Mouse (Mus musculus): ENCODE measurements around the gene St6galnac4. TPM values are rescaled to one million over a fixed set of nuclear protein-coding genes. Genes with fewer than 3 reads are reported as not detected.

St6galnac4 gene
- total RNA-seq, 2 experiments from 2014 or later = 40.4 to 44.8 TPM

GRCm38 (mm10) chr2:32570698-32571494, 16.0 kb upstream of the St6galnac4 start, which contains the start of gene Dpm2:
TSS of gene Dpm2 (plus strand) at chr2:32570858.
- DNase-seq (ENCODE audit: low spot score in 2 of 2) = peak; percentile 90 to 96

DNA sequence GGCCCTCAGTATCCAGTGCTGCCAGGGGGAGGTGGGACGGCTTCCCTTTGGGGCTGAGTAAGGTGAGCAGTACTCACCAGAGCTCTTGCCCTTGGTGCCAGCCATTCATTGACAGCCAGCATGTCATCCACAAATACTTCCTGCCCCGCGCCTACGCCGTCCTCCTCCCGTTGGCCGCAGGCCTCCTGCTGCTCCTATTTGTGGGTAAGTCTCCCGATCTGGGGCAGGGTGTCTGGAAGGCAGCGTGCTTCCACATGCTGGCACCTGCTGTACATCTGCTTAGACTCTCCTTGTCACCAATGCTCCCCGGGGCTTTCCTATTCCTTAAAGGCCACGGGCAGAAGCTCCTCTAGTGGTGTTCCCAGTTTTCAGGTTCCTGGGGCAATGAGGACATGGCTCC, 14.7 kb upstream of the St6galnac4 start:
- DNase-seq (ENCODE audit: low spot score in 2 of 2) = no peak

DNA sequence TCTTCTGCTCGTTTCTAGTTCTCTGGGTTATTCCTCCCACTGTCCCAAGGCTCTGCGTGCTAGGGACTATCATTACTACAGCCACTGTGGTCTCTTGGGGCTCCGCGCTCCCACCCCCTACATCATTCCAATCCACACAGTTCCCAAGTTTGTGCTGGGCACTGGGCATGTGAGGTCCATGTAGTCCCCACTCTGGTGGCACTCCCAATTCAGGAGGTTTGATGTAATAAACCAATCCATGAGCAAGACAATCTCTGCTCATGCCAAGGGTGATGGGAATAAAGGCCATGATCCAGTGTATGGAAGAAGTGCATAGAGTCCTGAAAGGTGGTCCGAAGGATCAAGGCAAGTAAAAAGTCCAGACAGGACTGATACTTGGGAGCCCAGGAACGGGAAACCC, 12.4 kb upstream of the St6galnac4 start, which contains the start of gene Pip5kl1:
TSS of gene Pip5kl1 (plus strand) at position 301 of the 400 bp plus-strand sequence.
- no peak for DNase-seq (ENCODE audit: low spot score in 2 of 2)

- DNase-seq (ENCODE audit: low spot score in 2 of 2) = peak in 1 of 2 experiments; percentile 85
Observed at GRCm38 (mm10) chr2:32574901-32575585, 11.9 kb upstream of the St6galnac4 start.

DNA sequence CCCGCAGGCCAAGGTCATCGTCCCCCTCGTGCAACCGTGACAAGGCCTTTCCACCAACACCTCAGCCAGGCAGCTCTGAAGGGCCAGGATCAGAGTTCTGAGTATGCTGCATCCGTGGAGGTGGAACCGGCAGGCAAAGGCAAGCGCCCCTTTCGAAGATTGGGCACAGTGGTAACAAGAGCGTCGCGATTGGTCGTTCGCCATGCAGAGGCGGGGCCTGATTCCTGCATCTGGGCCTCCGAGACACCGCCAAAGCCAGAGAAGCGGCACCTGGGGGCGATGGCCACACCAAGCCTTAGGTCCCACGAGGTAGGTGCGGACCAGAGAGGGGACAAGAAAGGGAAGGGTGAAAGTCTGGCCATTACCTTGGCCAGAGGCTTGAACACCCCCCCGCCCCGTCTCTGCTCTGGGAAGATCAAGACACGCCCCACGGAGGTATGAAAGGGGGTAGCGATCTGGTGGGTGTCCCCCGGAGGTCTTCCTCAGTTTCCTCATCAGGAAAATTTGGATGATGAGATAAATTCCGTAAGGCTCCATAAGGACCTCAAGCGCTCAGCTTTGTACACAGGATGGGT, 11.2 kb upstream of the St6galnac4 start, which contains the start of gene 9430097D07Rik:
TSS of gene 9430097D07Rik (minus strand) at position 99 of the 575 bp plus-strand sequence.
- DNase-seq (ENCODE audit: low spot score in 2 of 2) = peak in 1 of 2 experiments; percentile 79

- no peak for DNase-seq (ENCODE audit: low spot score in 2 of 2)
Observed at GRCm38 (mm10) chr2:32576532-32576931, 10.4 kb upstream of the St6galnac4 start.

GRCm38 (mm10) chr2:32578146-32579046, 8.5 kb upstream of the St6galnac4 start:
- DNase-seq (ENCODE audit: low spot score in 2 of 2) = no peak

DNA sequence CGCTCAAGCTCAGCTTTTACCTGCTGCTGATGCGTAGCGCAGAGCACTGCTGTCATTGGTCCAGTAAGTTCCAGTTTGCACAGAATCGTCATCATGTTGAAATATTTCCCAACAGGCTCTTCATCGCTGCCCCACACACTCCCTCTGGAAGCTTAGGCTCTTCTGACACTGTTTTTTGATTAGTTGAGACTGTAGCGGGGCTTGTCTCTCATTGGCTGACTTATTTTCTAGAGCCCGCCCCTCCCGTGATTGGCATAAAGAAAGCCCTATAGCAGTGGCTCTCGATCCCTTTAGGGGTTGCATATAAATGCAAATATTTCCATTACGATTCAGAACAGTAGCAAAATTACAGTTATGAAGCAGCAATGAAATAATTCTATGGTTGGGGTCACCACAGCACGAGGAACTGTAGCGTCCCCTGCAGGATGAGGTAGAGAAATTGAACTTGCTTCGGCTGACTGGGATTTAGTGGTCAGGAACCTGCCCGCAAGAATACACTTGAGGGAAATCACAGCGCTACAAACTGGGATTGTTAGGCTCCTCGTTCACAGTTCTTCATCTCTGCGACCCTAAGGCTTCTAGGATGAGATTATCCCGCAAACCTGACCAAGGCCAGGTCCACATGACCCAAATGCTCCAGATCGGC, 5.3 kb upstream of the St6galnac4 start:
- peak in 1 of 2 experiments; percentile 87 for DNase-seq (ENCODE audit: low spot score in 2 of 2)

DNA sequence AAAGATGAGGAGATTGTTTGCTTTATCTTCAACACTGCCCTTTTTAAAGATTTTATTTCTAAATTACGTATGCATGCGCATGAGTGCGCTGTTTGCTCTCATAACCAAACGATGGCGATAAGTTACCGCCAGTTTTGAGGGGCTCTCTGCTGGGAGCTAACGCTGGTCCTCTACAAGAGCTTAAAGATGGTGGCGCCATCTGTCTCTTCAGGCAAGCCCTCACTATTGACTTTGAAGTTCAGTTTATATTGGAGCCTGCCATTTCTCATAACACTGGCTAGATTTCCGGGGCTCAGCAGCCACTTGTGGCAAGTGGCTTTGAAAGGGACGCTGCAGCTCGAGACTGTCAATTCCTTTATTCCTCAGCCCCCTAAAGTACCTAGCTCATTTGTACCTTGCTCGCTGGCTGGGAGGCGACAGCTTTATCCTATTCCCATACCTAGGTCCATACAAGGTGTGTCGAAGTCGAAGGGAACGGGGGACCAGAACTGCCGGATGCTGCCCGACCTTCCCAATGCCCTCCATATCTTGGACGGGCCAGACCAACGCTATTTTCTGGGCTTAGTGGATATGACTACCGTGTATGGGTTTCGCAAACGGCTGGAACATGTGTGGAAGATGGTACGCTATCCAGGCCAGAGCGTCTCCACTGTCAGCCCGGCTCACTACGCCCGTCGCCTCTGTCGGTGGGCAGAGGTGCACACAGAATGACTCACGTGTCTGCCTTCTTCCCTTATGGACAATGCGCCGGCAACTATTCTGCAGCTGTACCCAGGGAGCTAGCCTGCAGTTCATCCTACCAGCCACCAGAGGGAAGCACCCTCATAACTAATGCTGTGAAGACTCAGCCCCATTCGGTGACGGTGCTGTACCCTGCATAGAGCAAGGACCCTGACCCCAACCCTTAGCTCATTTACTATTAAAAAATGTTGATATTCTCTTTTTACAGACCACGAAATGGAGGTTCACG, 3.8 kb upstream of the St6galnac4 start:
- peak; percentile 71 to 96 for DNase-seq (ENCODE audit: low spot score in 2 of 2)

DNA sequence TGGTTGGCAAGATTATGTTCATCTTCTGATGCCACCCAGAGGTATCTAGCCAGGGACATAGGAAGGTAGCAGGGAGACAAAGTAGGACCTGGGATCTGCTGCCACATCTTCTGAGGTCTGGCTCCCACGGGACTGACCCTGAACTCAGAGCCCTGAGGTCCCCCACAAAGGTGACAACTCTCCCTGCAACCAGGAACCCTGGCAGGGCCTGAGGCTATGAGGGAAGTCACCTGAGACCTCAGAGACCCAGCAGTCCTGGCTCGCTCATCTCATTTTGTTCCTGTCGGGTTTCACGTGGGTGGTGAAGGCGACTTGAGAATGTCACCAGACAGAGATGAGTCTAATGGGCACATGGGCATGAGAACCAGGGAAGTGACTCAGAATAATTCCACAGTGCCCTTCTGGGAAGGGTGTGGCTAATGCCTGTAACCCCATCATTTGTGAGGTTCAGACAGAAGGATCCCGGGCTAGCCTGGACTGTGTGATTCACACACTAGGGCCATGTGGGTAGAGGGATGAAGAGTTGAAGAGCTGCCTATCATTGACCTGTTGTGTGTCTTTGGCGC, 1.7 kb upstream of the St6galnac4 start:
- DNase-seq (ENCODE audit: low spot score in 2 of 2) = no peak

DNA sequence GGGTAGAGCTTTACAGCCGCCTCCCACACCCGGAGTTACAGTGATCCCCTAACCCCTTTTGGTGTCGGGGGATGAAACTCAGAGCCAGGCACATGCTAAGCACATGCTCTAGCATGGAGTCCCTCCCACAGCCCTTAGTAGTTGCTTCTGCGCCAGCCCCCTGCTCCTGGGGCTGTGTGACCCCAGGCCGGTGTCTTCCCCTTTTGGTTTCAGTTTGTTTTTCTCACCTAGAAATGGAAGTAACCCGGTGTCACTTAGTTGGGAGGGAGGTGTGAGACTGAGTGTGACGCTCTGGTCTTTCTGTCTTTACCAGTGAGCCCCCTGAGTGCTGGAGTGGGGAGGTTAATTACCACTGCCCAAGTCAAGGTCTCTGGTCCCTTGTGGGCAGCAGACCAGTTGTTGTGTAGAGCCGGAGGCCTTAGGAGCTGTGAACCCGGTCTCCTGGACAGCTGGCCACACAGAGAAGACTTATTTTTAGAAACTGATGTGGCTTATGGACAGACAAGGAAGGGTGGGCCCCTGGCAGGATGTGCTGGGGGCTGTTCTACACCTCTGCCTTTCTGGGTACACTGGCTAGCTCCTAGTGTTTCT, 931 bp downstream of the St6galnac4 start:
- DNase-seq (ENCODE audit: low spot score in 2 of 2) = no peak

GRCm38 (mm10) chr2:32589213-32589795, 2.4 kb downstream of the St6galnac4 start:
- DNase-seq (ENCODE audit: low spot score in 2 of 2) = peak in 1 of 2 experiments; percentile 67

DNA sequence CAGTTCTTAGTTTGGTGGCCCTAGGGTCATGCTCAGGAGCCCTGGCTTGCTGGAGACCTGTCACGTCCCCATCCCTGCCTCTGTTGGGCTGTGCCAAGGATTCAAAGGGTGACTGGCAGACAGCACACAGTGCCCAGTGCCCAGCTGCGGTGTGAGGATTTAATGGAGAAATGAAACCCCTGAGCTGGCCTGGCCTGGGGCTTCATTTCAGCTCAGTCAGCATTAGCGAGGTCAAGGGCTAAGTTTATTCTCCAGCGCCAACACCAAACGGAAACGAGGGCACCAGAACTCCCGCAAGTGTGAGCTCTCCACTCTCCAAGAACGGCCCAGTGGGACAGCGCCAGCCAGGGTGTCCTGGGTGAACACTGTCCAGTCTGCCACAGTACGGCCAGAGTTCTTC, 3.3 kb downstream of the St6galnac4 start:
- no peak for DNase-seq (ENCODE audit: low spot score in 2 of 2)

- DNase-seq (ENCODE audit: low spot score in 2 of 2) = no peak
Observed at GRCm38 (mm10) chr2:32591249-32591648, 4.4 kb downstream of the St6galnac4 start.

DNA sequence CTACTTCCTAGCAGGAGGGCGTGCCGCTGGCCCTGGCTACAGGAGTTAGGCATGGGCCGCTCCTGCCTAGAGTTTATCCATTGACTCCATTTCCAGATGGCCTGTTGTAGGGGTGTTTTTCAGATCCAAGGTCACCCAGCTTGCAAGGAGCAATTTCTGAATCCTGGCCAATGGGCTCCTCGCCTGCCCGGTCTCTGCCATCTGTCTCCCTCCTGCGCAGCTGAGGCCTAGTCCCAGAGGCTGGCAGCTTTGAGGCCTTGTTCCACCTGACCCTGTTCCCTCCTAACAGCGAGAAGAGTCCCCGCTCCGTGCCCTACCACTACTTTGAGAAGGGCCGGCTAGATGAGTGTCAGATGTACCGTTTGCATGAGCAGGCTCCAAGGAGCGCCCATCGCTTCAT, 9.8 kb downstream of the St6galnac4 start:
- DNase-seq (ENCODE audit: low spot score in 2 of 2) = no peak

DNA sequence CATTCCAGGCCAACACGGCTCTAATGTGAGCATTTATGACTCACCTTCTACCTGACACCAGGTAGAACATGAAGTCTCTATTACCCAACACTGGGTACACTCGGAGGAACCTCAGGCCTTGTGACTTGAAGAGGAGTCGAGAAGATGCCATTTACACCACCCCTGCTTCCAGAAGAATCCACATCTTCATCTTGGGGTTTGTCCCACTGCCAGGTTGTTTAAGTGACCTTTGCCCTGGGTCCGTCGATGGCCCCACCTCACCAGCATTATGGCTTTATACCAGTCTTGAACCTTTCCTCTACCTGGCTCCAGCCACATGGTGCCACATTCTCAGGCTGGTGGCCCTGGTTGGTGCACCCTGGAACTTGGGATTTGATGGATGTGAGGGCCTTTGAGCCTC, 10.4 kb downstream of the St6galnac4 start:
- no peak for DNase-seq (ENCODE audit: low spot score in 2 of 2)

- DNase-seq (ENCODE audit: low spot score in 2 of 2) = no peak
Observed at GRCm38 (mm10) chr2:32597699-32598098, 10.8 kb downstream of the St6galnac4 start.

DNA sequence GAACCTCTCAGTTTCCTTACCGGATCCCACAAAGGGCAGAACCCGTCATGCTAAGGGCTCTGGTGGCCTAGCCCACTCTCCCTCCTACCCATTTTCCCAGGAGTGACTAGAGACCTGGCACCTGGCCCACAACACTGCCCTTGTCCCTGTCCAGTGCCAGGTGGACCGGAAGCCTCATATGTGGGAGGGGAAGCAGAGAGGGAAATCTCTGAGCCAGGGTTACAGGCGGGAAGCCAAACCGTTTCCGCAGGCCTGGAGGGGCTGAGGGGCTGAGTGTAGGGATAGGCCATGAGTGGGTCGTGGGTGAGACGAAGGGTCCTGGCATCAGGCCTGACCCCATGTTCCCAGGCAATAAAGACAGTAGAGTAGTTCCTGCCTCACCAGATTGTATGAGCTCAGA, 11.6 kb downstream of the St6galnac4 start:
- no peak for DNase-seq (ENCODE audit: low spot score in 2 of 2)

Data from layer of hippocampus, adult 18-20 months (tissue).